Comparison of ENCODE assay signal across 26 mouse cellular contexts in the genomic region with DNA sequence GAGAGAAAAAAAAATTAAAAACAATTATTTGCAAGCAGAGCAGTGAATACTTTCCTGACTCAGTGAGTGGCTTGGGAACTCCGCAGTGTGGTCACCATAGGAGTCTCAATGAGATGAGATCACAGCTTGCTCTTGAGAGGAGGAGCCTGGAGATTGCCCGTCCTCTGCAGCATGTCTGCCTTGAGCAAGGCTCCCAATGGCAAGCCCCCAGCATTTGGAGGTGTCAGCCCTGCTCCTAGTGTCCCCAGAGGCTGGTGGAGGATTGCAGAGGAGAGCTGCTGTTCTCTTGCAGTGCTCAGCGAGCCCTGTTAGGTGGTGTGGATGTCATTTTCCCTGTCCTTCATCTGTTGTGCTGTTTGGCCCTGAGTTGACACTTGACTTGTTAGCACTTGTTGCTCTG.
"Had no signal": no experiment of that assay in that cellular context is flagged by ENCODE, and none has a peak within 500 bp of the region (broad histone marks: within the 10 kb centered on the region; RNA-seq: fewer than 3 reads in every experiment).

No protein-coding gene starts in this region.

- H3K27ac ChIP-seq: gastrocnemius, adult 2 months; heart, embryonic 10.5 days; hindbrain, embryonic 10.5 days; hindbrain, embryonic 12.5 days; hindbrain, embryonic 14.5 days; intestine, embryonic 15.5 days; limb, embryonic 10.5 days; limb, embryonic 12.5 days; liver, embryonic 13.5 days; liver, embryonic 15.5 days had no signal

- ATAC-seq: hindbrain, embryonic 16.5 days; inflammation-experienced regulatory T-cells, adult 6 months; intestine, embryonic 15.5 days; intestine, postnatal 0 days; liver, postnatal 0 days had no signal

- DNase-seq: gastrocnemius, adult 2 months; gastrocnemius, postnatal 10 days; gastrocnemius, postnatal 25 days; heart, adult 18-20 months; heart, postnatal 10 days; heart, postnatal 4 days; kidney, adult 18-20 months; kidney, adult 8-10 months; kidney, postnatal 10 days; kidney, postnatal 25 days; kidney, postnatal 4 days; liver; liver, embryonic 13.5 days; liver, postnatal 0 days had no signal

- H3K4me3 ChIP-seq: gastrocnemius, adult 2 months; heart, embryonic 10.5 days; heart, embryonic 12.5 days; hindbrain, embryonic 10.5 days; hindbrain, embryonic 12.5 days; intestine, embryonic 15.5 days; limb, embryonic 10.5 days; limb, embryonic 12.5 days; liver, embryonic 13.5 days; liver, embryonic 15.5 days had no signal

- H3K36me3 ChIP-seq: heart, embryonic 12.5 days; hindbrain, embryonic 12.5 days; intestine, embryonic 15.5 days; limb, embryonic 12.5 days; liver, embryonic 15.5 days had no signal

- H3K9me3 ChIP-seq: heart, embryonic 10.5 days; hindbrain, embryonic 10.5 days; hindbrain, embryonic 12.5 days; intestine, embryonic 15.5 days; limb, embryonic 10.5 days; limb, embryonic 12.5 days; liver, embryonic 13.5 days; liver, embryonic 15.5 days had no signal

- H3K27me3 ChIP-seq: heart, embryonic 12.5 days; hindbrain, embryonic 12.5 days; intestine, embryonic 15.5 days; limb, embryonic 12.5 days; liver, embryonic 13.5 days; liver, embryonic 15.5 days had no signal
